Mouse (Mus musculus): ENCODE measurements around the gene Sorcs3. TPM values are rescaled to one million over a fixed set of nuclear protein-coding genes. Genes with fewer than 3 reads are reported as not detected.

The Sorcs3 gene
- total and polyA plus RNA-seq, 3 experiments = not detected

DNA sequence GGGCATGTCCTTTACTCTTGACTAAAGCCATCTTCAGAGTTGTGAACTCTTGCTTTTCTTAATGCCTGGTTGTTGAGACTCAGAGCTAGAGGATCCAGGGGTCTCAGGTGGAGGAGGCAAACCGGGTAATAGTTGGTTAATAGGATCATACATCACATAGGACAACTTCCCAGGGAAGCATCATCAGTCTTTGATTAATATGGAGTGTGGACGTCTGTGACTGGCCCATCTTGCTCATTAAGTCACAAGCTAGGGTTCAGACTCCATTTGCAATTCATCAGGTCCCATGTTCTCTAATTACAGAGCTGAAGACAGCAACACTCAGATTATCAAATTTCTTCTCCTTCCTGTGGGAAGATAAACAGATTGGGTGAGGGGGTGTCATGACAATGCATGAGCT is 353.6 kb downstream of the Sorcs3 start:
- H3K4me3 ChIP-seq (ENCODE audit: control insufficient read depth in 1 of 2, insufficient read depth in 1 of 2, low read depth in 2 of 2, low read length in 2 of 2) = no peak overlapping the region
- no peak overlapping the region for H3K9ac ChIP-seq (ENCODE audit: control insufficient read depth, low read depth, low read length, poor library complexity, severe bottlenecking)
- H3K79me2 ChIP-seq (ENCODE audit: control insufficient read depth, insufficient read depth, low read length, poor library complexity) = no peaks in the 10 kb centered on the region
- no peaks in the 10 kb centered on the region for H3K4me1 ChIP-seq (ENCODE audit: control insufficient read depth in 1 of 2, insufficient read depth in 2 of 2, low read length in 2 of 2)
- no peaks in the 10 kb centered on the region for H3K9me3 ChIP-seq (replicated peaks; ENCODE audit: insufficient read depth, low read length)
- H3K36me3 ChIP-seq (ENCODE audit: control insufficient read depth in 1 of 2, insufficient read depth in 2 of 2, low read length in 2 of 2) = no peaks in the 10 kb centered on the region
- DNase-seq (ENCODE audit: low read depth, low spot score) = no peak
- TF ChIP-seq USF1 (IDR thresholded peaks at IDR 0.05; ENCODE audit: low read depth, low read length) = no peak
- TF ChIP-seq RAD21 (IDR thresholded peaks at IDR 0.05; ENCODE audit: low read depth, low read length) = no peak
- no peak overlapping the region for H3K27ac ChIP-seq (ENCODE audit: control insufficient read depth, low read depth, low read length)
- no peaks in the 10 kb centered on the region for H3K27me3 ChIP-seq (ENCODE audit: control insufficient read depth in 1 of 2, insufficient read depth in 2 of 2, low read length in 2 of 2)

DNA sequence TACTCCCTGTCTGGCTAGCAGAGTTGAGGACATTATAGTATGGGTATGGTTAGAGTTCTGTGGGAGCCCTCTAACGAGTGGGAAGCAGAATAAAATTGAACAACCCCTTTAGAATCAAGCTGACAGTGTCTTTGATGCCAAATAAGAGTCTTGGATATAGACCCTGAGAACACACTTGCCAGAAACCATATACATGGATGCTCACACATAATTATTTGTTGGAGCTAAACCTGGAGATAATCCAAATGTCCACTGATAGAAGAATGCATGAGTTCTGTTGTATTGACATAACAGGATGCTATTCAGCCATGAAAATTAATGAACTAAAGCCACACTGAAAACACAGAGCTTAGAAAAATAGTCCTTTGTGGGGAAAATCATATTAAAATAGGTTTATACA is 369.9 kb downstream of the Sorcs3 start:
- TF ChIP-seq CTCF (IDR thresholded peaks at IDR 0.05 in 2 of 3, conservative IDR thresholded peaks at IDR 0.05 in 1 of 3; ENCODE audit: control insufficient read depth in 1 of 3, insufficient read depth in 1 of 3, low read depth in 2 of 3, low read length in 3 of 3, poor library complexity in 1 of 3, severe bottlenecking in 1 of 3) = no peak
- TF ChIP-seq MAX (IDR thresholded peaks at IDR 0.05; ENCODE audit: low read length) = no peak
- TF ChIP-seq NELFE (IDR thresholded peaks at IDR 0.05; ENCODE audit: low read depth, low read length) = no peak
- no peak for TF ChIP-seq GATA1 (IDR thresholded peaks at IDR 0.05; ENCODE audit: low read depth, low read length)
- TF ChIP-seq ZC3H11A (IDR thresholded peaks at IDR 0.05; ENCODE audit: low read depth, low read length) = no peak
- no peak for TF ChIP-seq ZNF384 (IDR thresholded peaks at IDR 0.05; ENCODE audit: low read depth, low read length)
- no peak for TF ChIP-seq ZMIZ1 (IDR thresholded peaks at IDR 0.05; ENCODE audit: low read depth, low read length)
- TF ChIP-seq USF2 (IDR thresholded peaks at IDR 0.05; ENCODE audit: borderline replicate concordance in 1 of 2, insufficient read depth in 1 of 2, low read depth in 1 of 2, low read length in 2 of 2) = no peak
- no peak for TF ChIP-seq KAT2A (conservative IDR thresholded peaks at IDR 0.05; ENCODE audit: low read depth, low read length)
- TF ChIP-seq TAL1 (IDR thresholded peaks at IDR 0.05; ENCODE audit: low read length) = no peak
- no peak for TF ChIP-seq POLR2AphosphoS5 (IDR thresholded peaks at IDR 0.05; ENCODE audit: borderline replicate concordance, low read depth, low read length)
- TF ChIP-seq GABPA (IDR thresholded peaks at IDR 0.05; ENCODE audit: low read depth, low read length) = no peak
- TF ChIP-seq ZKSCAN1 (IDR thresholded peaks at IDR 0.05; ENCODE audit: low read depth, low read length) = no peak
- TF ChIP-seq ETS1 (IDR thresholded peaks at IDR 0.05; ENCODE audit: low read depth, low read length) = no peak
- no peak for TF ChIP-seq MEF2A (IDR thresholded peaks at IDR 0.05; ENCODE audit: extremely low read depth, insufficient replicate concordance, low read depth, low read length, poor library complexity, severe bottlenecking)
- Histone ChIP-seq H3K9ac (ENCODE audit: control insufficient read depth, low read depth, low read length, poor library complexity, severe bottlenecking) (no peak overlapping the region), H3K79me2 (ENCODE audit: control insufficient read depth, insufficient read depth, low read length, poor library complexity) (no peaks in the 10 kb centered on the region), H3K9me3 (replicated peaks; ENCODE audit: insufficient read depth, low read length) (no peaks in the 10 kb centered on the region), H3K27ac (ENCODE audit: control insufficient read depth, low read depth, low read length) (no peak overlapping the region), H3K4me1 (ENCODE audit: control insufficient read depth in 1 of 2, insufficient read depth in 2 of 2, low read length in 2 of 2) (no peaks in the 10 kb centered on the region), H3K27me3 (ENCODE audit: control insufficient read depth in 1 of 2, insufficient read depth in 2 of 2, low read length in 2 of 2) (no peaks in the 10 kb centered on the region), H3K4me3 (ENCODE audit: control insufficient read depth in 1 of 2, insufficient read depth in 1 of 2, low read depth in 2 of 2, low read length in 2 of 2) (no peak overlapping the region), H3K36me3 (ENCODE audit: control insufficient read depth in 1 of 2, insufficient read depth in 2 of 2, low read length in 2 of 2) (no peaks in the 10 kb centered on the region)
- no peak for DNase-seq (ENCODE audit: low read depth, low spot score)
